Mouse (Mus musculus): ENCODE results near the gene Ypel5.

DNA sequence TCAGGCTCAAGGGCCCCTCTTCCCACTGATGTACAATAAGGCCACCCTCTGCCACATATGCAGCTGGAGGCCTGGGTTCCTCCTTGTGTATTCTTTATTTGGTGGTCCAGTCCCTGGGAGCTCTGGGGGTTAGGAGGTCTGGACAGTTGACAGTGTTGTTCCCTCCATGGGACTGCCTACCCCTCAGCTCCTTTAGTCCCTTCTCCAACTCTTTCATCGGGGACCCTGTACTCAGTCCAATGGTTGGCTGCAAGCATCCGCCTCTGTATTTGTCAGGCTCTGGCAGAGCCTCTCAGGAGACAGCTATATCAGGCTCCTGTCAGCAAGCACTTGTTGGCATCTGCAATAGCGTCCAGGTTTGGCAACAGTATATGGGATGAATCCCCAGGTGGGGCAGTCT, 44.8 kb downstream of the Ypel5 start:
- TF ChIP-seq CTCF (IDR thresholded peaks at IDR 0.05; ENCODE audit: low read depth) (no peak), EP300 (IDR thresholded peaks at IDR 0.05; ENCODE audit: low read depth) (no peak)
